Mouse (Mus musculus) embryonic fibroblast, embryonic 13.5 days (primary cell): ENCODE measurements around the gene Mrm2.

ENCODE experiments used
- CTCF ChIP-seq: IDR thresholded peaks from 2 replicates; pipeline ENCODE4 v1.5.1; 2011; ENCODE audit warnings: mild to moderate bottlenecking, control low read depth, low read length, moderate library complexity, borderline replicate concordance; ENCODE audit not compliant: insufficient read depth
- POLR2A ChIP-seq: IDR thresholded peaks from 2 replicates; pipeline ENCODE4 v1.6.1; 2011; ENCODE audit warnings: low read depth, mild to moderate bottlenecking, control low read depth, low read length, moderate library complexity

DNA sequence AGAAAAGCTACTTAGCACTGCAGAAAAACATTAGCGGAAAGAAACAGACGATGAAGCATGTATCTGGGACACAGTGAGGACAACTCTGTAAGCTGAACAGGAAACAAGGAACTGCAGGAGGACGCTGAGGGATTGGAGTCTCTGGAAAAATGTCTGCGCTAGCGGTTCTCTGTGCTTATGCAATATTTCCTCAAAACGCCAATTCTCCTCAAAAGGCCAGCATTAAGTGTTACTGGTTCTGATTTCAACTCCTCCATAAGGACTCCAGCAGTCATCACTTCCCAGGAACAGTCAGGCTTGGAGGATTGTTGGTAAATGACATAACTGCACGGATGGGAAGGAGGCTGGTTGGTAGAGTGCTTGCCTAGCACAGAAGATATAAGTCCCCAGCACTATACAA, 49.5 kb upstream of the Mrm2 start:
- no peak for TF ChIP-seq POLR2A
- no peak for TF ChIP-seq CTCF
